In genomic region chr6:124806446-124807140, GRCm38 (mm10) we compare ENCODE assay signal across 7 mouse cellular contexts. TPM values are rescaled to one million over a fixed set of nuclear protein-coding genes. Genes with fewer than 3 reads are reported as not detected.
A peak's percentile ranks its signal among the peaks of the same experiment; 100 is the strongest.
DNase-seq lines count a peak whose midpoint lies in the region; ATAC-seq and TF ChIP-seq lines count a peak whose summit lies in the region.

No protein-coding gene starts in this region.

- H3K4me2 ChIP-seq in lung, embryonic 14.5 days = peak overlapping the region; percentile 65
- H3K4me2 ChIP-seq in forebrain, embryonic 13.5 days = peak overlapping the region; percentile 72
- H3K4me2 ChIP-seq in limb, embryonic 13.5 days (replicated peaks) = peak overlapping the region; percentile 79
- H3K4me2 ChIP-seq in stomach, embryonic 14.5 days (replicated peaks; ENCODE audit: low read depth, low read length) = peak overlapping the region; percentile 74

- H3K9me3 ChIP-seq in lung, embryonic 14.5 days (ENCODE audit: low read depth, low read length) = no peaks in the 10 kb centered on the region
- H3K9me3 ChIP-seq in forebrain, embryonic 13.5 days (replicated peaks) = no peaks in the 10 kb centered on the region
- no peaks in the 10 kb centered on the region for H3K9me3 ChIP-seq in limb, embryonic 13.5 days
- no peaks in the 10 kb centered on the region for H3K9me3 ChIP-seq in stomach, embryonic 14.5 days (ENCODE audit: control insufficient read depth, low read depth, low read length)

- H3K27ac ChIP-seq in lung, embryonic 14.5 days (ENCODE audit: low read depth) = peak overlapping the region; percentile 78
- peak overlapping the region; percentile 78 for H3K27ac ChIP-seq in forebrain, embryonic 13.5 days
- peak overlapping the region; percentile 83 for H3K27ac ChIP-seq in limb, embryonic 13.5 days
- H3K27ac ChIP-seq in stomach, embryonic 14.5 days (ENCODE audit: low read length) = peak overlapping the region; percentile 95

- TF ChIP-seq CTCF in lung, embryonic 14.5 days (IDR thresholded peaks at IDR 0.05; ENCODE audit: low read depth) = no peak
- TF ChIP-seq CTCF in lung, adult 2 months (IDR thresholded peaks at IDR 0.05; ENCODE audit: insufficient read depth, low read length) = no peak

- peaks cover 18% of the 10 kb centered on the region for H3K36me3 ChIP-seq in lung, embryonic 14.5 days (ENCODE audit: insufficient read depth)
- H3K36me3 ChIP-seq in forebrain, embryonic 13.5 days (ENCODE audit: poor library complexity, severe bottlenecking) = peaks cover 16% of the 10 kb centered on the region
- peaks cover 17% of the 10 kb centered on the region for H3K36me3 ChIP-seq in limb, embryonic 13.5 days
- peaks cover 11% of the 10 kb centered on the region for H3K36me3 ChIP-seq in stomach, embryonic 14.5 days (ENCODE audit: control insufficient read depth, insufficient read depth, low read length)

- WGBS in lung, embryonic 14.5 days = 79% methylated on average over 7 of the region's 7 CpGs
- WGBS in lung, adult 2 months = 82% methylated on average over 7 of the region's 7 CpGs
- WGBS in forebrain, embryonic 13.5 days = 71% methylated on average over 7 of the region's 7 CpGs
- 66% methylated on average over 7 of the region's 7 CpGs for WGBS in limb, embryonic 13.5 days
- WGBS in stomach, embryonic 14.5 days = 75% methylated on average over 7 of the region's 7 CpGs

- no peak for DNase-seq in lung, embryonic 14.5 days
- no peak for DNase-seq in lung, adult 2 months
- DNase-seq in adrenal gland, postnatal 14 days = no peak
- no peak for DNase-seq in layer of hippocampus, postnatal 10 days (ENCODE audit: low spot score in 2 of 2)

- 0 out of 2 replicates have a peak, but pooled peaks cover 7% of the 10 kb centered on the region for H3K4me1 ChIP-seq in lung, embryonic 14.5 days (ENCODE audit: insufficient read depth)
- peaks cover 14% of the 10 kb centered on the region for H3K4me1 ChIP-seq in lung, adult 2 months (ENCODE audit: control insufficient read depth, insufficient read depth, low read length)
- peaks cover 39% of the 10 kb centered on the region for H3K4me1 ChIP-seq in forebrain, embryonic 13.5 days
- H3K4me1 ChIP-seq in limb, embryonic 13.5 days = peaks cover 36% of the 10 kb centered on the region
- peaks cover 17% of the 10 kb centered on the region; the same call in 1 of the 2 replicates for H3K4me1 ChIP-seq in stomach, embryonic 14.5 days (ENCODE audit: control insufficient read depth, insufficient read depth, low read length)

- peak overlapping the region; percentile 38 for H3K4me3 ChIP-seq in lung, embryonic 14.5 days (ENCODE audit: low read depth, low read length)
- H3K4me3 ChIP-seq in lung, adult 2 months (replicated peaks; ENCODE audit: extremely low read depth, low read depth, low read length) = no peak overlapping the region
- peak overlapping the region; percentile 39 for H3K4me3 ChIP-seq in forebrain, embryonic 13.5 days
- peak overlapping the region; percentile 50; the same call in 1 of the 2 replicates for H3K4me3 ChIP-seq in limb, embryonic 13.5 days
- peak overlapping the region; percentile 47 for H3K4me3 ChIP-seq in stomach, embryonic 14.5 days (ENCODE audit: low read depth, low read length)

- ATAC-seq in lung, embryonic 14.5 days (ENCODE audit: insufficient read depth) = no peak
- ATAC-seq in forebrain, embryonic 13.5 days = no peak
- ATAC-seq in limb, embryonic 13.5 days (ENCODE audit: low FRiP score, low read depth) = no peak
- ATAC-seq in stomach, embryonic 14.5 days (ENCODE audit: insufficient number of reproducible peaks, insufficient read depth, low FRiP score, low read depth) = no peak

- no peaks in the 10 kb centered on the region for H3K27me3 ChIP-seq in lung, embryonic 14.5 days (ENCODE audit: insufficient read depth, low read length)
- no peaks in the 10 kb centered on the region for H3K27me3 ChIP-seq in forebrain, embryonic 13.5 days
- H3K27me3 ChIP-seq in limb, embryonic 13.5 days = no peaks in the 10 kb centered on the region
- H3K27me3 ChIP-seq in stomach, embryonic 14.5 days (ENCODE audit: control insufficient read depth, insufficient read depth, low read length) = no peaks in the 10 kb centered on the region

- H3K9ac ChIP-seq in lung, embryonic 14.5 days = 0 out of 2 replicates have a peak overlapping the region, but pooled peaks have one; percentile 9
- no peak overlapping the region for H3K9ac ChIP-seq in forebrain, embryonic 13.5 days
- H3K9ac ChIP-seq in limb, embryonic 13.5 days = no peak overlapping the region
- no peak overlapping the region for H3K9ac ChIP-seq in stomach, embryonic 14.5 days (replicated peaks; ENCODE audit: low read depth, low read length)

- no peak for TF ChIP-seq POLR2A in lung, adult 2 months (IDR thresholded peaks at IDR 0.05; ENCODE audit: borderline replicate concordance, extremely low read depth, low read depth, low read length)

RNA-seq across cellular contexts. Expression of gene Spsb2, which starts 1.9 kb away (rescaled TPM):
- polyA plus RNA-seq in lung, embryonic 14.5 days (2014; fragmentation: Nextera tagmentation; extraction: Ambion mirVana) = 6.8 and 6.9 TPM in 2 replicates
- 20.2 and 22.4 TPM in 2 replicates for polyA plus RNA-seq in lung, adult 2 months (2012; rRNA removed)
- 5.1 and 5.3 TPM in 2 replicates for polyA plus RNA-seq in forebrain, embryonic 13.5 days (2015; fragmentation: Nextera tagmentation; extraction: Ambion mirVana)
- 10.4 and 12.3 TPM in 2 replicates for polyA plus RNA-seq in limb, embryonic 13.5 days (2015; fragmentation: Nextera tagmentation; extraction: Ambion mirVana)
- polyA plus RNA-seq in stomach, embryonic 14.5 days (2014; fragmentation: Nextera tagmentation; extraction: Ambion mirVana) = 7.4 and 8.0 TPM in 2 replicates
- total RNA-seq in adrenal gland, postnatal 14 days (2021) = 13.0 and 14.6 TPM in 2 replicates
- total RNA-seq in layer of hippocampus, postnatal 10 days (2021) = 1 to 10 TPM; 3.3 to 5.0 TPM

RNA-seq across cellular contexts. Expression of gene Tpi1, which starts 7.5 kb away (rescaled TPM):
- 701 and 718 TPM in 2 replicates for polyA plus RNA-seq in lung, embryonic 14.5 days (2014; fragmentation: Nextera tagmentation; extraction: Ambion mirVana)
- 117 and 218 TPM in 2 replicates for polyA plus RNA-seq in lung, adult 2 months (2012; rRNA removed)
- polyA plus RNA-seq in forebrain, embryonic 13.5 days (2015; fragmentation: Nextera tagmentation; extraction: Ambion mirVana) = 467 and 491 TPM in 2 replicates
- 782 and 803 TPM in 2 replicates for polyA plus RNA-seq in limb, embryonic 13.5 days (2015; fragmentation: Nextera tagmentation; extraction: Ambion mirVana)
- polyA plus RNA-seq in stomach, embryonic 14.5 days (2014; fragmentation: Nextera tagmentation; extraction: Ambion mirVana) = 844 and 872 TPM in 2 replicates
- 425 and 436 TPM in 2 replicates for total RNA-seq in adrenal gland, postnatal 14 days (2021)
- 100 to 1,000 TPM; 466 to 472 TPM for total RNA-seq in layer of hippocampus, postnatal 10 days (2021)

RNA-seq across cellular contexts. Expression of gene Usp5, which starts 22.7 kb away (rescaled TPM):
- 143 TPM in 2 replicates for polyA plus RNA-seq in lung, embryonic 14.5 days (2014; fragmentation: Nextera tagmentation; extraction: Ambion mirVana)
- 58.1 and 73.2 TPM in 2 replicates for polyA plus RNA-seq in lung, adult 2 months (2012; rRNA removed)
- polyA plus RNA-seq in forebrain, embryonic 13.5 days (2015; fragmentation: Nextera tagmentation; extraction: Ambion mirVana) = 178 and 203 TPM in 2 replicates
- polyA plus RNA-seq in limb, embryonic 13.5 days (2015; fragmentation: Nextera tagmentation; extraction: Ambion mirVana) = 165 and 177 TPM in 2 replicates
- 121 and 123 TPM in 2 replicates for polyA plus RNA-seq in stomach, embryonic 14.5 days (2014; fragmentation: Nextera tagmentation; extraction: Ambion mirVana)
- 83.2 and 103 TPM in 2 replicates for total RNA-seq in adrenal gland, postnatal 14 days (2021)
- 100 to 1,000 TPM; 181 to 187 TPM for total RNA-seq in layer of hippocampus, postnatal 10 days (2021)

RNA-seq across cellular contexts. Expression of gene Cdca3, which starts 22.8 kb away (rescaled TPM):
- 204 and 206 TPM in 2 replicates for polyA plus RNA-seq in lung, embryonic 14.5 days (2014; fragmentation: Nextera tagmentation; extraction: Ambion mirVana)
- 3.5 and 6.7 TPM in 2 replicates for polyA plus RNA-seq in lung, adult 2 months (2012; rRNA removed)
- polyA plus RNA-seq in forebrain, embryonic 13.5 days (2015; fragmentation: Nextera tagmentation; extraction: Ambion mirVana) = 207 and 217 TPM in 2 replicates
- polyA plus RNA-seq in limb, embryonic 13.5 days (2015; fragmentation: Nextera tagmentation; extraction: Ambion mirVana) = 166 and 172 TPM in 2 replicates
- polyA plus RNA-seq in stomach, embryonic 14.5 days (2014; fragmentation: Nextera tagmentation; extraction: Ambion mirVana) = 151 and 163 TPM in 2 replicates
- 22.2 and 26.1 TPM in 2 replicates for total RNA-seq in adrenal gland, postnatal 14 days (2021)
- total RNA-seq in layer of hippocampus, postnatal 10 days (2021) = 1 to 10 TPM; 5.4 to 6.1 TPM

RNA-seq across cellular contexts. Expression of gene Lrrc23, which starts 27.1 kb away (rescaled TPM):
- polyA plus RNA-seq in lung, embryonic 14.5 days (2014; fragmentation: Nextera tagmentation; extraction: Ambion mirVana) = 0.17 and 0.58 TPM in 2 replicates
- polyA plus RNA-seq in lung, adult 2 months (2012; rRNA removed) = 26.2 and 35.8 TPM in 2 replicates
- polyA plus RNA-seq in forebrain, embryonic 13.5 days (2015; fragmentation: Nextera tagmentation; extraction: Ambion mirVana) = 3.6 and 5.9 TPM in 2 replicates
- polyA plus RNA-seq in limb, embryonic 13.5 days (2015; fragmentation: Nextera tagmentation; extraction: Ambion mirVana) = 0.59 and 0.86 TPM in 2 replicates
- 0.32 and 0.35 TPM in 2 replicates for polyA plus RNA-seq in stomach, embryonic 14.5 days (2014; fragmentation: Nextera tagmentation; extraction: Ambion mirVana)
- total RNA-seq in adrenal gland, postnatal 14 days (2021) = not detected in 2 replicates
- total RNA-seq in layer of hippocampus, postnatal 10 days (2021) = 1 to 10 TPM; 1.8 to 3.6 TPM
